Mouse (Mus musculus): ENCODE measurements around the gene Tbc1d9b. TPM values are rescaled to one million over a fixed set of nuclear protein-coding genes. Genes with fewer than 3 reads are reported as not detected.
A peak's percentile ranks its signal among the peaks of the same experiment; 100 is the strongest.

Tbc1d9b gene
- polyA plus RNA-seq, 1 experiment: 26.4 TPM

DNA sequence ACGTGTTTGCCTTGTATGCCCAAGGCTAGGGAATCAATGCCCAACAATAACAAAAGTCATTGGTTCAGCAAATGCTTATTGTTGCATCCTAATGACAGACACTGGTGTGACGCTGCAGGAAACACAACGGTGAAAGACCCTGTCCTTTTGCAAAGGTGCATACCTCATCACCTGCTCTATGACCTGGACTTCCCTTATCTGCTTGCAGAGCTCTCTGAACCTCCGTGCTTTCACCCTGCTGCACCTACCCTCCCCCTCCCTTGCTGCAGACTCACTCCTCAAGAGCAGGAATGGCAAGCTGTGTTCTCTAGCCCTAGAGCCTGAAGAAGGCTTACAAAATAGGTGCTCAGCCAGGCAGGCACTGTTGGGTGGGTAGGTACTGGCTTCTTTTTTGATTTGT is 63.6 kb downstream of the Tbc1d9b start:
- no peak overlapping the region for H3K4me3 ChIP-seq (ENCODE audit: insufficient read depth, poor library complexity, severe bottlenecking)
- H3K79me3 ChIP-seq (ENCODE audit: low read depth): no peaks in the 10 kb centered on the region
- H3K36me3 ChIP-seq (ENCODE audit: control insufficient read depth, insufficient read depth): peaks cover 16% of the 10 kb centered on the region
- H3K27me3 ChIP-seq (ENCODE audit: control insufficient read depth, insufficient read depth, insufficient read length): no peaks in the 10 kb centered on the region
- no peak overlapping the region for H3ac ChIP-seq (ENCODE audit: control insufficient read depth, insufficient read length, low read depth)
- no peaks in the 10 kb centered on the region for H3K79me2 ChIP-seq (ENCODE audit: control insufficient read depth, insufficient read depth)
- TF ChIP-seq MAX (IDR thresholded peaks at IDR 0.05) (no peak), MYOD1 (IDR thresholded peaks at IDR 0.05; ENCODE audit: control insufficient read depth, insufficient read length, low read depth) (no peak), CTCF (IDR thresholded peaks at IDR 0.05; ENCODE audit: control insufficient read depth, insufficient read depth, insufficient read length) (no peak), CEBPB (IDR thresholded peaks at IDR 0.05; ENCODE audit: low read depth) (no peak), USF1 (IDR thresholded peaks at IDR 0.05; ENCODE audit: low read depth) (no peak), FOSL1 (IDR thresholded peaks at IDR 0.05; ENCODE audit: insufficient read depth, low read length, poor library complexity, severe bottlenecking) (no peak), MYOG (IDR thresholded peaks at IDR 0.05; ENCODE audit: control insufficient read depth, extremely low read depth, insufficient read length) (no peak)

DNA sequence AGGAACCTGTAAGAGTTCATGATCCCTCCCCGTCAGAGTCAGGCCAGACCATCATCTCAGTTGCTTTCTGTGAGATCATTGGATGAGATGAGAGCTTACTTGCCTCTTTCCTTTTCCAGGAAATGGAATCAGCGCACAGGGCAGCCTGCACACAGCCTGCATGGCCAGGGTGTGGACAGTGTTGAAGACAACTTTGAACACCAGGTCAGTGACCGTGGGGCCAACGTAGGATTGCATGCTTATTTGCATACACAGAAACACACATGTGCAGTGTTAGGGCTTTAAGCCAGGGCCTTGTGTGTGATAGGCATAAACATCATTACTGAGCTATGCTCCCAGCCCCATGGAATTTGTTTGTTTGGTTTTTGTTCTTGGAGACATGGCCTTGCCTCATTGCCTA is 66.3 kb downstream of the Tbc1d9b start:
- Histone ChIP-seq H3K79me3 (ENCODE audit: low read depth) (no peaks in the 10 kb centered on the region), H3K4me3 (ENCODE audit: insufficient read depth, poor library complexity, severe bottlenecking) (no peak overlapping the region), H3K36me3 (ENCODE audit: control insufficient read depth, insufficient read depth) (peaks cover 43% of the 10 kb centered on the region), H3K79me2 (ENCODE audit: control insufficient read depth, insufficient read depth) (no peaks in the 10 kb centered on the region), H3ac (ENCODE audit: control insufficient read depth, insufficient read length, low read depth) (no peak overlapping the region), H3K27me3 (ENCODE audit: control insufficient read depth, insufficient read depth, insufficient read length) (no peaks in the 10 kb centered on the region)
- no peak for TF ChIP-seq FOSL1 (IDR thresholded peaks at IDR 0.05; ENCODE audit: insufficient read depth, low read length, poor library complexity, severe bottlenecking)
- no peak for TF ChIP-seq MYOD1 (IDR thresholded peaks at IDR 0.05; ENCODE audit: control insufficient read depth, insufficient read length, low read depth)
- TF ChIP-seq CTCF (IDR thresholded peaks at IDR 0.05; ENCODE audit: control insufficient read depth, insufficient read depth, insufficient read length): no peak
- TF ChIP-seq USF1 (IDR thresholded peaks at IDR 0.05; ENCODE audit: low read depth): no peak
- no peak for TF ChIP-seq MYOG (IDR thresholded peaks at IDR 0.05; ENCODE audit: control insufficient read depth, extremely low read depth, insufficient read length)
- TF ChIP-seq CEBPB (IDR thresholded peaks at IDR 0.05; ENCODE audit: low read depth): no peak
- TF ChIP-seq MAX (IDR thresholded peaks at IDR 0.05): no peak

DNA sequence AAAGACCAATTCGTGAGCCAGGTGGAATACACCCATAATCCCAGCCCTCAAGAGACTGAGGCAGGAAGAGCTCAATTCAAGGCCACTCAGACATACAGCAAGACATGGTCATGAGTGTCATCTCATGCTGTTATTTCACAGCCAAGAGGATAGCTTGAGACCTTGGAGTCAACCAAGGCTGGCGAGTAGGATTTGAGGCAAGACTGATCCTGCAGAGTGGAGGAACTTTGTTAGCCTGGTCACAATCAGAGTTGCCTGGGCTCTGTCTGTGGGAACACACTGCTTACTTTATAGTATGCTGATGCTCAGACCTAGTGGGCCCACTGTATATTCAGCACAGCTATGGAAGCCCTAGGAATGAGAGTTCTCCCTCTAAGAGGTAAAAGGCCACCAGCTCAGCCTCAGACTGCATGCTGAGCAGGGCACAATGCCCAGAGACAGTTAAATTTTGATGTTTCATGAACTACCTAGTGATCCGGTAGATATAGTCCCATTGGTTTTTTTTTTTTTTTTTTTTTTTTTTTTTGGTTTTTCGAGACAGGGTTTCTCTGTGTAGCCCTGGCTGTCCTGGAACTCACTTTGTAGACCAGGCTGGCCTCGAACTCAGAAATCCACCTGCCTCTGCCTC is 67.1 kb downstream of the Tbc1d9b start:
- Histone ChIP-seq H3K79me2 (ENCODE audit: control insufficient read depth, insufficient read depth) (peaks cover 1% of the 10 kb centered on the region), H3ac (ENCODE audit: control insufficient read depth, insufficient read length, low read depth) (no peak overlapping the region), H3K4me3 (ENCODE audit: insufficient read depth, poor library complexity, severe bottlenecking) (no peak overlapping the region), H3K27me3 (ENCODE audit: control insufficient read depth, insufficient read depth, insufficient read length) (no peaks in the 10 kb centered on the region), H3K36me3 (ENCODE audit: control insufficient read depth, insufficient read depth) (peaks cover 51% of the 10 kb centered on the region), H3K79me3 (ENCODE audit: low read depth) (no peaks in the 10 kb centered on the region)
- no peak for TF ChIP-seq MAX (IDR thresholded peaks at IDR 0.05)
- no peak for TF ChIP-seq CTCF (IDR thresholded peaks at IDR 0.05; ENCODE audit: control insufficient read depth, insufficient read depth, insufficient read length)
- no peak for TF ChIP-seq USF1 (IDR thresholded peaks at IDR 0.05; ENCODE audit: low read depth)
- no peak for TF ChIP-seq CEBPB (IDR thresholded peaks at IDR 0.05; ENCODE audit: low read depth)
- TF ChIP-seq FOSL1 (IDR thresholded peaks at IDR 0.05; ENCODE audit: insufficient read depth, low read length, poor library complexity, severe bottlenecking): no peak
- TF ChIP-seq MYOG (IDR thresholded peaks at IDR 0.05; ENCODE audit: control insufficient read depth, extremely low read depth, insufficient read length): no peak
- no peak for TF ChIP-seq MYOD1 (IDR thresholded peaks at IDR 0.05; ENCODE audit: control insufficient read depth, insufficient read length, low read depth)

DNA sequence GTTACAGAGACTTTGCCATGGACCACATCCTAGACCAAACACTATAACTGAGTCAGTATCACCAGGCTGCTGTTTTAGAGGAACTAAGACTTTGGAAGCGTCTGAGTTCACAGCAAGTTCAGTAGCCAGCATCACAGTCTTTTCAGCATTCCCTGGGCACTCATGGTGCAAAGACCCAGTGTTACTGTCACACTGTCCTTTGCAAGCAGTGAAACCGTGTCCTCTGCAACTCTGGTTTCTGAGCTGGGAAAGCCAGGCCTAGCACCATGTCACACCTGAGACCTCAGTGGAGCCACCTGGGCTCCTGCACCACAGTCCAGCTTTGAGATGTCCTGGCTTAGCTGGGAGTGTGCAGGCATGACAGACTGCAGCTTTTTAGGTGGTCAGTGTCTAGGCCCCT is 67.7 kb downstream of the Tbc1d9b start:
- no peaks in the 10 kb centered on the region for H3K79me3 ChIP-seq (ENCODE audit: low read depth)
- H3K36me3 ChIP-seq (ENCODE audit: control insufficient read depth, insufficient read depth): peaks cover 57% of the 10 kb centered on the region
- H3ac ChIP-seq (ENCODE audit: control insufficient read depth, insufficient read length, low read depth): no peak overlapping the region
- no peaks in the 10 kb centered on the region for H3K27me3 ChIP-seq (ENCODE audit: control insufficient read depth, insufficient read depth, insufficient read length)
- H3K4me3 ChIP-seq (ENCODE audit: insufficient read depth, poor library complexity, severe bottlenecking): no peak overlapping the region
- H3K79me2 ChIP-seq (ENCODE audit: control insufficient read depth, insufficient read depth): peaks cover 5% of the 10 kb centered on the region
- TF ChIP-seq MYOD1 (IDR thresholded peaks at IDR 0.05; ENCODE audit: control insufficient read depth, insufficient read length, low read depth) (no peak), FOSL1 (IDR thresholded peaks at IDR 0.05; ENCODE audit: insufficient read depth, low read length, poor library complexity, severe bottlenecking) (no peak), USF1 (IDR thresholded peaks at IDR 0.05; ENCODE audit: low read depth) (no peak), CTCF (IDR thresholded peaks at IDR 0.05; ENCODE audit: control insufficient read depth, insufficient read depth, insufficient read length) (no peak)

DNA sequence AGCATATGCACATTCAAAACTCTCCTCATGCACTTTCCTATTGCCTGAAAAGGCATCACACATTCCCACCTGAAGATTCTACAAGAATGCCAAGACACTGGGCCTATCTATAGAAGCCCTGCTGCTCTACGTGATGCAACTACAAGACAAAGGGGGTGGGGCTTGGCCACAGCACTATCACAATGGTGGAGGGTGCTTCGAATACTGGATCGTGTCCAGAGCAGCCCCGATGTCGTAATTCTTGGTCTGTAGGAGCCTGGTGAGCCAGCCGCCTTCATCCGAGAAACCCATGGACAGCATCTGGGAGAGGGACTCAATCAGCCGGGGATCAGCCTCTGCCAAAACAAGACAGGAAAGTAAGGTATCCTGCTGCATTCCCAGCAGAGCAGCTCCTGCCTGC is 69.4 kb downstream of the Tbc1d9b start:
- no peak overlapping the region for H3ac ChIP-seq (ENCODE audit: control insufficient read depth, insufficient read length, low read depth)
- TF ChIP-seq CTCF (IDR thresholded peaks at IDR 0.05; ENCODE audit: control insufficient read depth, insufficient read depth, insufficient read length) (no peak), FOSL1 (IDR thresholded peaks at IDR 0.05; ENCODE audit: insufficient read depth, low read length, poor library complexity, severe bottlenecking) (no peak), MAX (IDR thresholded peaks at IDR 0.05) (no peak), MYOD1 (IDR thresholded peaks at IDR 0.05; ENCODE audit: control insufficient read depth, insufficient read length, low read depth) (no peak), MYOG (IDR thresholded peaks at IDR 0.05; ENCODE audit: control insufficient read depth, extremely low read depth, insufficient read length) (no peak), USF1 (IDR thresholded peaks at IDR 0.05; ENCODE audit: low read depth) (no peak), CEBPB (IDR thresholded peaks at IDR 0.05; ENCODE audit: low read depth) (peak; percentile 10)
- H3K79me2 ChIP-seq (ENCODE audit: control insufficient read depth, insufficient read depth): peaks cover 22% of the 10 kb centered on the region
- peaks cover 74% of the 10 kb centered on the region for H3K36me3 ChIP-seq (ENCODE audit: control insufficient read depth, insufficient read depth)
- H3K27me3 ChIP-seq (ENCODE audit: control insufficient read depth, insufficient read depth, insufficient read length): no peaks in the 10 kb centered on the region
- peaks cover 10% of the 10 kb centered on the region for H3K79me3 ChIP-seq (ENCODE audit: low read depth)
- H3K4me3 ChIP-seq (ENCODE audit: insufficient read depth, poor library complexity, severe bottlenecking): no peak overlapping the region

DNA sequence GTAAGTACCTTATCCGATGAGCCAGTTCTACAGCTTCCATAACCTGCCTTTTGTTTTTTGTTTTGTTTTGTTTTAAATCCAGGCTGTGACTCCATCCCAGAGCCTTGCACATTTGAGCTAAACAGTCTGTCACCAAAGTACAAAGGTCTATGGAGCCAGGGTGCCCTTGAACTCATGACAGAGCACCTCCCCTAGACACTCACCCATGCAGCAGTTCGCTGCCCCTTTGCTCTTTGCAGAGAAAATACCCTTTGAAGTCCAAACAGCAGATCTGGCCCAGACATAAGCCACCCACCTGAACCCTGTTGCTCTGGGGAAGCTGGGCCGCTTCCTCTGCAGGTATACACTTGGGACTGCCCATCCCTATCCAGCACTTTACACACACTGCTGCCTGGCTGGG is 70.4 kb downstream of the Tbc1d9b start:
- H3K79me3 ChIP-seq (ENCODE audit: low read depth): peaks cover 18% of the 10 kb centered on the region
- H3K36me3 ChIP-seq (ENCODE audit: control insufficient read depth, insufficient read depth): peaks cover 84% of the 10 kb centered on the region
- peaks cover 31% of the 10 kb centered on the region for H3K79me2 ChIP-seq (ENCODE audit: control insufficient read depth, insufficient read depth)
- no peak overlapping the region for H3ac ChIP-seq (ENCODE audit: control insufficient read depth, insufficient read length, low read depth)
- no peak for TF ChIP-seq CEBPB (IDR thresholded peaks at IDR 0.05; ENCODE audit: low read depth)
- TF ChIP-seq USF1 (IDR thresholded peaks at IDR 0.05; ENCODE audit: low read depth): no peak
- TF ChIP-seq FOSL1 (IDR thresholded peaks at IDR 0.05; ENCODE audit: insufficient read depth, low read length, poor library complexity, severe bottlenecking): no peak
- no peak for TF ChIP-seq MYOG (IDR thresholded peaks at IDR 0.05; ENCODE audit: control insufficient read depth, extremely low read depth, insufficient read length)
- TF ChIP-seq CTCF (IDR thresholded peaks at IDR 0.05; ENCODE audit: control insufficient read depth, insufficient read depth, insufficient read length): no peak
- no peak for TF ChIP-seq MAX (IDR thresholded peaks at IDR 0.05)
- no peak for TF ChIP-seq MYOD1 (IDR thresholded peaks at IDR 0.05; ENCODE audit: control insufficient read depth, insufficient read length, low read depth)
- no peaks in the 10 kb centered on the region for H3K27me3 ChIP-seq (ENCODE audit: control insufficient read depth, insufficient read depth, insufficient read length)
- no peak overlapping the region for H3K4me3 ChIP-seq (ENCODE audit: insufficient read depth, poor library complexity, severe bottlenecking)
